Mouse (Mus musculus) left cerebral cortex, postnatal 36 days (tissue): ENCODE results near the gene Shank2. TPM values are rescaled to one million over a fixed set of nuclear protein-coding genes. Genes with fewer than 3 reads are reported as not detected.
A peak's percentile ranks its signal among the peaks of the same experiment; 100 is the strongest.

Experiments used
- DNase-seq, 2 experiments: peaks; one replicate each; pipeline ENCODE4 v3.0.0; 2021 to 2022; ENCODE audit warnings: low spot score in 2 of 2, mixed read lengths in 1 of 2
- intact Hi-C: fragments of 180-260 bp; cut with DNase I; formaldehyde crosslinking; loops from one replicate; pipeline ENCODE4 v1.15.1; 2025
- total RNA-seq, 2 experiments: library from RNA; stranded (reverse); gene quantifications; 2 replicates each; pipeline ENCODE4 v1.2.3; 2021

Gene Shank2
- total RNA-seq, 2 experiments from 2014 or later = 133 to 174 TPM

DNA sequence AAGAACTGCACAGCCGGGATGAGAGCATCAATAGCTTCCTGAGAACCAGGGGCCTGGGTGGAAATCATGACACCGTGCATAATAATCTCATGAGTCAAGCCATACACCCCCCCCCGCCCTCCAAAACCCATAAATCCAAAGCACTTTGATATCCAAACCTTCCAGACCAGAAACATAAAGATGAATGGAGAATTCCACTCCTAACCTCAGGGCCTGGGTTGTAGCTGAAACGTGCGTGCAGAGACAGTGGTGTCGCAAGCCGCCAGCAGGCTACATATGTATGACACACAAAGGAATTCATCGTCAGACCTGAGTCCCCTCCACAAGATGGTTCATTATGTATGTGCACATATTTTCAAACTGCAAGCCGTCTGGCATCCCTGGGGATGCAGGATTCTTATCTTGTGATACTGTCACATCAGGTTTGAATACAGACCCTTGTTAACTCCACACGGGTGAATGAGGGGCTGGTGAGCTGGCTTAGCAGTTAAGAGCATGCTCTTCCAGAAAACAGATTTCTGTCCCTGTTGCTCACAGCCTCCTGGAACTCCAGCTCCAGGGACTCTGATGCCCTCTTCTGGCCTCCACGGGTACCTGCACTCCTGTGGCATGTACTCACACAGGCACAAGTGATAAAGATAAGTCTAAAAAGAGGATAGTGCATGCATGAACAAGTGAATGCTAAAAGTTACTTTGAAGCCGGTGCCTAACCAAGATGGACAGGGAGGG is 24.5 kb downstream of the Shank2 start:
- DNase-seq = no peak
- intact Hi-C loops = no loop called here

DNA sequence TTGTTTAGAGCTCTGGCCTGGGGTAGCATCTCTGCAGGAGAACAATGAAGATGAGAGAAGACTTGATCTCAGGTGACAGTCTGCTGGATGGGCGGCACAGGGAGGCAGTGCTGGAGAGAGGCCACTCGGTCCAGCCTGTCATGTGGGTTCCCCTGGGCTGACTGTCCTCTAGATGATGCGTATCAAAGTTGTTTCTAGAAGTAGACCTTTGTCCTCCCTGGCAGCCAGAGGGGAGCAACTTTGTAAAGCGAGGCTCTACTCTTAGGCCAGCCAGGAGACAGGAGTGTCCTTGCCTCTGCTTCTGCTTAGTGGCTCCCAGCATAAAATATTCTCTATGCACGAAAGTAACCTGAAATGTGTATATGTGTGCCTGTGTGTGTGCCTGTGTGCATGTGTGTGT is 27.5 kb downstream of the Shank2 start:
- intact Hi-C loops = no loop called here
- no peak for DNase-seq

DNA sequence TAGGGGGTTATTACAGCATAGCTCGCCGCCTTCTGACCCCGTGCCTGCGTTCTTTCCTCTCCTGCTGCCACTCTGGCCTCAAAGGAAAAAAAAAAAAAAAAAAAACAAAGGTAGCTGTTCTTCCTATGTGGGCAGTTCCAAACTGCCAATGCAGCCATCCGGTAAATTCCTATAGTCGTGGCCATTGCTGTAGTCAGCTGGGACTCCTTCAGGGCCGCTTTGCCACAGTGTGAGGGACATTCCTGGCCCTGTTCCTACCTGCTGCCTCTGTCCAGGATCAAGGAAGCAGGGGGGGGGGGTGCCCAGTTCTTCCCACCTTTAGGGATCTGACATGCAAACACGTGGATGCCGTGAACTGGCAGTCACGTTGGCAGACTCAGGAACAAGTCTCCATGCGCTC is 29.1 kb downstream of the Shank2 start:
- DNase-seq = no peak
- intact Hi-C loops = no loop called here

DNA sequence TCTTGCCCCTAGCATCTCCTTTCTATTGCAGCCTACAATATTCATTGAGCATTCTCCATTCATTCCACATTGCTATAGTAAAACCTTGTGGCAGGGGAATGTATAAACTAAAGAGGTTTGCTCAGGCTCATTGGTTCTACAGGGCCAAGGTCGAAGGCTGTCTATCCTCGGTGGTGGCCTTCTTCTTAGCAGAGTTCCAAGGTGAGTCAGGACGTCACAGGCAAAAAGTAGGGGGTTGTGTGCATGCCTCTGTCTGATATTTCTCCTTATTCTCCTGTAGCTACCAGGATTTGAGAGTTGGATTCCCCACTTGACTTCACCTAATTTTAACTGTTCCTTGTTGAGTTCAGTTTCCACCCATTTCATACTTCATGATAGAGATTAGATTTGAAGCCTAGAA is 29.9 kb downstream of the Shank2 start:
- DNase-seq = no peak
- intact Hi-C loops = no loop called here

DNA sequence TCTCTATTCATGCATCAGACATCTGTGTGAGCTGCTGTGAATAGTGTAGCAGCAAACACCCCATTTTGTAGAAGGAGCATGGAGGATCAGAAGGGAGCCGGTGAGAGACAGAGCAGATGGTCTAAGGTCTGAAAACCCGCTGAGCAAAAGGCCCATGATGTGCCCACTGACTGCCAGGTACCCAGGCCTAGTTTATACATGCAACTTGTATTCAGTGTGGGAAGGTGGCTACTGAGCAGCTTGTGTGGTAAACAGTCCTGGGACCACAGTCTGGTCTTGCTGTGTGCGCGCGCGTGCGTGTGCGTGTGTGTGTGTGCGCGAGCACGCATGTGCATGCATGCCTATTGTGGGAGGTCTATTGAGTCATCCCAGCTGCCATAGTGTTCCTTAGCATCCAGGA is 35.8 kb downstream of the Shank2 start:
- no peak for DNase-seq
- intact Hi-C loops = no loop called here

DNA sequence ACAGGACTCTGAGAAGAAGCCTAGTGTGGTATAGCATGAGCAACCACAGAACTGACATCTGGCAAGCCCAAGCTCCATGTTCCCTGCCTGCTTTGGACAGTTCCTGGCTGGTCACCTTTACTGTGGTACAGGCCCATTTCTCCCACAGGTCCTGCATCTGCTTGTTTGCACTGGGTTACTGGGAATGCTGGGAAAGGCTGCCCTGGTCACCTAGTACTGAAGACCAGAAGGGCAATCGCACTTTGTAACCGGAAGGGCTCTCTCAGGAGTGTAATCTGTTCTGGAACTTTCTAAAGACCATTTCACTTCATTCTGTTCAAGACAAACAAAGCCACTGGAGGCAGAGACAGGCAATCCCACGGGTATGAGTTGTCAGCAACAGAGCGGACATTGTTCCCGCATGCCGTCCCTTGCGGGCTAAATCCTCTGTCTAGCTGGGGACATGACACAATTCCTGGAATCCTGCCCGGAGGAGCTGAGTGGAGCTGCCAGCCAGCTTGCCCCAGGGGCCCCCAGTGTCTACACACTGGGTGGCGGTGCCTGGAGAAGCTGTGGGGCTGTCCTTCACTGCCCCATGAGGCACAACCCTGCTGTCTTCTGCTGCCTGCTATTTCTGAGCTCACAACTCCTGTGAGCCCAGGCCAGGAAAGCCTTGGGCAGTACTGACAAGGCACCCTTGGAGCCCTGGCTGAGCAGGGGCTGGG is 36.4 kb downstream of the Shank2 start:
- peak; percentile 36 to 47 for DNase-seq
- intact Hi-C loops = no loop called here

GRCm38 (mm10) chr7:144038741-144039140 is 37.0 kb downstream of the Shank2 start:
- DNase-seq = no peak
- intact Hi-C loops = no loop called here

DNA sequence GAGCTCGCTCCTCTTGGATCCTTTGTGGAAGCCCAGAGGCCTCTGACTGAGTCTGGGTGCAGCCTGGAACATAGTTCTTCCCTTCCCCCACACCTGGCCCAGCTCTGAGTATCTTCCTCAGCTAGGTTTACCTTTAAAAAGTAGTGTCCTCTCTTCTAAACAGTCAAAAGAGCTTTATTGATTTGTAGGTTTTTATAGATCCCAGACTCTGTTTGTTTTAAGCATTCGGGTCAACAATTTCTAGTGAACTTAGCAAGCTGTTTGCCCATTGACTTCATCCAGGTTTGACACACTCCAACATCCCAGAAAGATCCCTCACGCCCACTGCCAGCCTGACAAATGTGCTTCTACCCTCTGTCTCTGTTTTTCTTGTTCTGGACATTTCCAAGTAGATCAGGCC is 38.6 kb downstream of the Shank2 start:
- DNase-seq = no peak
- intact Hi-C loops = no loop called here

- intact Hi-C loops = no loop called here
These were observed 50.3 kb downstream of the Shank2 start for GRCm38 (mm10) chr7:144052076-144052475.

GRCm38 (mm10) chr7:144055188-144055587 is 53.5 kb downstream of the Shank2 start:
- DNase-seq = no peak
- intact Hi-C loops = no loop called here

More at GRCm38 (mm10) chr7:144052076-144052475, 50.3 kb downstream of the Shank2 start:
- no peak for DNase-seq

GRCm38 (mm10) chr7:144055702-144056531 is 54.2 kb downstream of the Shank2 start:
- no peak for DNase-seq
- intact Hi-C loops = no loop called here

DNA sequence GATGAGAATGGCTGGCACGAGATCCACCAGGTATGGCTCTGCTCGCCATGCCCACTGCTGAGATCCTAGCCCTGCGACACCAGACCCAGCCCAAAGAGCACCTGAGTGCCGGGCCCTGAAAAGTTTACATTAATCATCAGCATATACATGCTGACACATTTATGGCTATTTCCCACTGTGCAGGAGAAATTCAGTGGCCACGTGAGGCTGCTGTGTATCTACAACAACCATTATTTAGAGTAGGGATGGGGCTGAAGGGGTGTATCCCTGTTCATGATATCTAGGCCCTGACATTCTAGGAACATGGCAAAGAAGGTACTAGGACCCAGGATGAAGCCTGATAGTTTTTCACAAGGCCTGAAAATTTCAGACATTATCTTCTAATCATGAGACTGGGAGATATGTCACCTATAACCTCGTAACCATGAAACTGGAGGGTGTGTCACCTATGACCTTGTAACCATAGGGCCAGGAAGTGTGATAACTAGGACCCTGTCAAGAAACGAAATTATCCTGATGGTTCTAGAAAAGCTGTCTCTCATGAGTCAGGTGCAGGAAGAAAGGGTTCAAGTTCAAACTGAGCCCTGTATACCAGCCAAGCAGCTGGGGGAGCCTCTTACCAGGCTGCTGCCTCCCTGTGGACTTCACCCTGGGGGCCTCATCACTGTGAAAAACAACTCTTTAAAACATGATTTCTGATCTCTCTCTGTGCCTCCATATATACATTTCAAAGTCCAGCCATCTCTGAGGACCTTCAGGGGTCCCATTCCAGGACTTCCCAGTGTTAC is 68.6 kb downstream of the Shank2 start:
- no peak for DNase-seq
- intact Hi-C loops = loop anchor here (2.0 to 5.0 kb wide), 2 partner anchors 92 to 243 kb away; no protein-coding TSS in a partner anchor

- no peak for DNase-seq
- intact Hi-C loops = loop anchor here (2.0 to 5.0 kb wide), 2 partner anchors 171 to 245 kb away; no protein-coding TSS in a partner anchor
These were observed 70.5 kb downstream of the Shank2 start for GRCm38 (mm10) chr7:144072219-144072618.

DNA sequence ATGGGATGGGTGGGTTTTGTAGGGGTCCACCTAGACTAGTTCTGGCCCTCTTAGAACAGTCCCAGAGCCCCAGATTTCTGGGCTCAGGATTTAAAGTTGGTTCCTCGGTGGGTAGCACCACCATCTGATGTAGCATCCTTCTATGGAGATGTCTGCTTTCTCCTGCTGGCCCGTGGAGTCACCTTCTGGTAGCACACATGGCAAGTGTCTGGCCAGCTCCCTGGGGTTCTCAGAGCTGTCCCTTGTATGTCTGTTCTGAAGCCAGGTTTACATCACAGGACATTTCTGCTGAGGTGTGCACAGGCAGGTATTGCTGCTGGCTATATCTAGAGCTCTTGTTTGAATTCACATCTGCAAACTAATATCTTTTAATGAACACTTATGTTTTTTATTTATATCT is 71.1 kb downstream of the Shank2 start:
- intact Hi-C loops = loop anchor here (2.0 to 5.0 kb wide), 2 partner anchors 172 to 246 kb away; no protein-coding TSS in a partner anchor

DNA sequence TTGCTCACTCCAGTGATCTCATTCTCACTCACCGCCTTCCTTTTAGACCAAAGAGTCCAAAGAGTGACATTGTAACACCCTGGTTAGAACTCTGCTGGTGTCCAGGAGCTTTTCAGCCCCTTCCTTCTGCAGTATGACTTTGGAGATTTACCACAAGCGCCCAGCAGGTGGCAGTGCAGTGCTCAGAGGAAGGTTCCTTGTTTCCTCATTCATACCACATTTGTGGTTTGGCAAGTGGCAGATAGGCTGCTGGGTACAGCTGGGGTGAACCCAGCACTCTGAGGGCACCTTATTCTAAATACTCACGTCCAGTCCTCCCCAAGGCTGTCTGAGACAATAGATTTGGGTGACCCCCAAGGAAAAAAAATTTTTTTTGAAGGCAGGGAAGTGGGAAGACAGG is 73.0 kb downstream of the Shank2 start:
- intact Hi-C loops = loop anchor here (5.0 kb wide), 1 partner anchor 247 kb away; no protein-coding TSS in a partner anchor
- peak; percentile 59 to 73 for DNase-seq

More for the DNA sequence above, 71.1 kb downstream of the Shank2 start:
- DNase-seq = no peak

DNA sequence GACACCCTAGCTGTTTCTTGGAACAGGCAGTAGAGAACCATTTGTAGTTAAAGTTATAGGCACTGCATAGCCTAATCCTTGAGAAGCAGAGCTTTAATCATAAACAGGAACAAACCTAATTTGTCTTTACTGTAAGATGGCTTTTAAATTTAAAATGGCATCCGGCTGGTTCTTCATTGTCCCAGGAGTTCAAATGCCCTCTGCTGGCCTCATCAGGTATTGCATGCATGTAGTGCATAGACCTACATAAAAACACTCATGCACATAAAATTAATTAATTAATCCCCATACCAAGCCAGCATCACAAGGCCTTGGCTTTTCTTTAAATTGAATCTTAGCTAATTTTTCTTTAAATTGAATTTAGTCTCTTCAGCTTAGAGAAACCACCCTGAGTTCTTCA is 76.9 kb downstream of the Shank2 start:
- intact Hi-C loops = no loop called here
- no peak for DNase-seq

GRCm38 (mm10) chr7:144079861-144080260 is 78.1 kb downstream of the Shank2 start:
- intact Hi-C loops = loop anchor here (5.0 kb wide), 2 partner anchors 97 to 347 kb away; no protein-coding TSS in a partner anchor

GRCm38 (mm10) chr7:144081448-144081847 is 79.7 kb downstream of the Shank2 start:
- intact Hi-C loops = loop anchor here (5.0 kb wide), 2 partner anchors 96 to 346 kb away; no protein-coding TSS in a partner anchor

More at GRCm38 (mm10) chr7:144079861-144080260, 78.1 kb downstream of the Shank2 start:
- DNase-seq = no peak

DNA sequence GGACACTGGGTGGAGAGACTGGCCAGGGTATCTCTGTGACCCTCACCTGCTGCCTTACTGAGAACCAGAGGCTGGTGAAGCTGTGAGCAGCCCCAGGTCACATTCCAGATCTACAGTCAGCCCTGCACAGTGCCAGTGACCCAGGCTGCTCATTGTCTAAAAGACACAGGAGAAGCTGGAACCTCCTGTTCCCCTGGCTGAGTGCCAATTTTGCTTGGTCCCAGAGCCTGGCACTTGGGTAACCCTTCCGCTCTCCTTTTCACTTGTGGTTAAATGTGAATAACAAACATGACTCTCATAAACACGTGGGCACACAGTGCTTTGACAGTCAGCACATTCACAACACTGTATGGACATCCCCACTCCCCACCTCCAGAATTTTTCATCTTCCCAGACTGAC is 80.2 kb downstream of the Shank2 start:
- intact Hi-C loops = loop anchor here (5.0 kb wide), 2 partner anchors 95 to 345 kb away; no protein-coding TSS in a partner anchor
- DNase-seq = no peak

More at GRCm38 (mm10) chr7:144081448-144081847, 79.7 kb downstream of the Shank2 start:
- peak; percentile 29 to 31 for DNase-seq
